Mouse (Mus musculus) heart, postnatal 36 days (tissue): ENCODE data around the gene Olfr235. TPM values are rescaled to one million over a fixed set of nuclear protein-coding genes. Genes with fewer than 3 reads are reported as not detected.
"Not testable (repeated sequence)": the region's sequence is repeated elsewhere in the genome, so short reads cannot be mapped to it uniquely, and the experiment has no call there.

Experiments used
- DNase-seq, 2 experiments: peaks; one replicate each; pipeline ENCODE4 v3.0.0; 2021 to 2022
- intact Hi-C: fragments of 180-260 bp; cut with DNase I; formaldehyde crosslinking; loops from one replicate; pipeline ENCODE4 v1.15.1; 2025
- total RNA-seq, 2 experiments: library from RNA; stranded (reverse); gene quantifications; 2 replicates each; pipeline ENCODE4 v1.2.3; 2021

Olfr235 gene
- not detected for total RNA-seq

GRCm38 (mm10) chr19:12260732-12261131 lies at the start of gene Olfr235:
Gene Olfr235 (plus strand): TSS chr19:12261032.
- DNase-seq, result no peak
- intact Hi-C loops, result no loop called here

DNA sequence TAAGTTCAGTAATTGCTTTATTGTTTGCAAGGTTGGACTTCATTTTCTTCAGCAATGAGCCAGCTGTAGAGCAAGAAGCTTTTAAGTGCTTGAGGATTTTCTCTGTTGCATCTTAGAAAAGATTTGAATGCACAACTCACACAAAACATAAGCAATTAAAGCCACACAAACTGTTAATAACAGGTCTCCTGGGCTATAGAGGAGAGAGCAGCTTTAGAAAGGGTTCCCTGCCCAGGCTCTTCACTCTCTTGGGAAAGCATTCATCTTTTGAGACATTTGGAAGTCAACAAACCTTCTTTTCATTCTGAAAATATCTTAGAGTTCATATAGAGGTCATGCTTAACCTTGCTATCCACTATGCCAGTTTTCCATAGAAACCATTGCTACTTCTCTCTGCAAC lies 28.3 kb upstream of the Olfr235 start, which contains the start of gene Olfr1432:
Olfr1432 (minus strand) TSS at position 101 of the 400 bp plus-strand sequence.
- not testable (repeated sequence) for DNase-seq
- intact Hi-C loops, result loop anchor here (10.0 kb wide), 1 partner anchor 58 kb away; the partner anchor contains the start of gene Olfr1555-ps1

- no peak for DNase-seq
- intact Hi-C loops, result no loop called here
Measured at GRCm38 (mm10) chr19:12241559-12241958, 19.3 kb upstream of the Olfr235 start, which contains the start of gene Olfr262. Gene Olfr262 (minus strand): TSS chr19:12241659.

- no peak for DNase-seq
- intact Hi-C loops, result no loop called here
Measured at GRCm38 (mm10) chr19:12279554-12279953, 18.7 kb downstream of the Olfr235 start, which contains the start of gene Olfr1434. Gene Olfr1434 (plus strand): TSS chr19:12279854.

GRCm38 (mm10) chr19:12292979-12293378 lies 32.1 kb downstream of the Olfr235 start:
- intact Hi-C loops, result no loop called here
- no peak for DNase-seq

DNA sequence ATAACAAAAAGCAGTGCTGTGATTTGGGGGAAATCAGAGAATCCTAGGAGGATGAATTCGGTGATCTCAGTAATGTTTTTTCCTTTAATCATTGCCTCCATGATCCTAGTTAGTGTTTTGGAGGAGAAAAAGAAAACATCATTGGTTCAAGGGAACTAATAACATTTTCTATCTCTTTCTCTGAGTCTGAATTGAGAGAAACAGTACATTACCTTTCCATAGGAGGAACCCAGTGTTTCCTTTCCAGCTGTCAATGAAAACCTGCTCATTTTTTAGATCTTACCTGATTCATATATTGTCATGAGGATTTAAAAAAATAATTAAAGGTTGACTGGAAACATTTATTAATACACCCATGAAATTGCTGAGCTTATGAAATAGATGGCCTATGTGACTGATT lies 38.2 kb downstream of the Olfr235 start, which contains the start of gene Olfr1436:
Olfr1436 (minus strand) TSS at position 101 of the 400 bp plus-strand sequence.
- intact Hi-C loops, DNase-seq: not testable (repeated sequence)

Other genes starting within 250 kb of the Olfr235 start
- not detected for gene Olfr1423, start 219.7 kb upstream of the Olfr235 start, total RNA-seq
- gene Olfr1424, start 198.3 kb upstream of the Olfr235 start, total RNA-seq, result not detected
- gene Olfr1425, start 183.3 kb upstream of the Olfr235 start, total RNA-seq, result not detected
- gene Olfr1426, start 169.0 kb upstream of the Olfr235 start, total RNA-seq, result not detected
- not detected for gene Olfr1427, start 157.7 kb upstream of the Olfr235 start, total RNA-seq
- gene Olfr1428, start 145.1 kb upstream of the Olfr235 start, total RNA-seq, result not detected
- gene Olfr76, start 137.8 kb upstream of the Olfr235 start, total RNA-seq, result not detected
- not detected for gene Olfr1555-ps1, start 90.9 kb upstream of the Olfr235 start, total RNA-seq
- not detected for gene Olfr1431, start 60.4 kb upstream of the Olfr235 start, total RNA-seq
- not detected for gene Olfr1432, start 28.4 kb upstream of the Olfr235 start, total RNA-seq
- gene Olfr262, start 19.4 kb upstream of the Olfr235 start, total RNA-seq, result not detected
- gene Olfr1434, start 18.8 kb downstream of the Olfr235 start, total RNA-seq, result not detected
- gene Olfr1436, start 38.1 kb downstream of the Olfr235 start, total RNA-seq, result not detected
- gene Olfr1437, start 64.1 kb downstream of the Olfr235 start, total RNA-seq, result not detected
- not detected for gene Olfr1438-ps1, start 74.9 kb downstream of the Olfr235 start, total RNA-seq
- not detected for gene Olfr1440, start 126.2 kb downstream of the Olfr235 start, total RNA-seq
- gene Olfr1441, start 156.4 kb downstream of the Olfr235 start, total RNA-seq, result not detected
- not detected for gene Pfpl, start 166.9 kb downstream of the Olfr235 start, total RNA-seq
- 10 to 100 TPM in 1 of 2 experiments, 1 to 10 TPM in 1; 8.6 to 12.2 TPM for gene Mpeg1, start 199.7 kb downstream of the Olfr235 start, total RNA-seq
- gene Dtx4, start 240.4 kb downstream of the Olfr235 start, total RNA-seq, result 1 to 10 TPM; 6.4 to 7.8 TPM